Mouse (Mus musculus) hindbrain, embryonic 11.5 days (tissue): ENCODE results near the gene Ccnj. TPM values are rescaled to one million over a fixed set of nuclear protein-coding genes. Genes with fewer than 3 reads are reported as not detected.

ENCODE experiments used
- ATAC-seq: fragments of 200-750 bp; cut with Nextera tagmentation; 2 replicates; pipeline ENCODE4 v1.8.0; 2017; ENCODE audit warnings: mild to moderate bottlenecking, moderate TSS enrichment, moderate library complexity; ENCODE audit not compliant: low FRiP score
- DNase-seq: peaks from one replicate; pipeline ENCODE4 v3.0.0-alpha.2; 2015; ENCODE audit warnings: low spot score
- H3K27ac ChIP-seq: fragments of 300-500 bp; sonication (generic); 2 replicates; pipeline ENCODE4 v1.5.1; 2014; ENCODE audit warnings: mild to moderate bottlenecking, low read depth, low read length
- H3K27me3 ChIP-seq: fragments of 300-500 bp; sonication (generic); 2 replicates; pipeline ENCODE4 v1.6.1; 2014; ENCODE audit warnings: mild to moderate bottlenecking, low read length, moderate library complexity, mixed read lengths; ENCODE audit not compliant: control insufficient read depth, insufficient read depth
- H3K36me3 ChIP-seq: fragments of 300-500 bp; sonication (generic); 2 replicates; pipeline ENCODE4 v1.6.1; 2014; ENCODE audit warnings: mild to moderate bottlenecking, low read length, moderate library complexity, mixed read lengths; ENCODE audit not compliant: control insufficient read depth, insufficient read depth
- H3K4me1 ChIP-seq: fragments of 300-500 bp; sonication (generic); replicated peaks from 2 replicates; pipeline ENCODE4 v1.6.1; 2014; ENCODE audit warnings: low read length, mixed read lengths; ENCODE audit not compliant: control insufficient read depth, insufficient read depth
- H3K4me2 ChIP-seq: fragments of 300-500 bp; sonication (generic); replicated peaks from 2 replicates; pipeline ENCODE4 v1.6.1; 2014; ENCODE audit warnings: mild to moderate bottlenecking, low read depth, low read length
- H3K4me3 ChIP-seq: fragments of 300-500 bp; sonication (generic); 2 replicates; pipeline ENCODE4 v1.5.1; 2014; ENCODE audit warnings: low read depth, low read length
- H3K9ac ChIP-seq: fragments of 300-500 bp; sonication (generic); 2 replicates; pipeline ENCODE4 v1.6.1; 2014; ENCODE audit warnings: low read depth, low read length
- H3K9me3 ChIP-seq: fragments of 300-500 bp; sonication (generic); 2 replicates; pipeline ENCODE4 v1.6.1; 2016; ENCODE audit warnings: low read length; ENCODE audit not compliant: control insufficient read depth
- WGBS: fragments of 180-500 bp; shearing (Covaris S2); extraction: QIAGEN DNeasy Blood & Tissue Kit; methylation state at CpG from one replicate; pipeline ENCODE4 v1.1.7; 2014; 5-methylcytosine and 5-hydroxymethylcytosine counted together
- polyA plus RNA-seq: library from polyadenylated mRNA; unstranded; fragments of >200 nt; fragmentation: Nextera tagmentation; extraction: Ambion mirVana; gene quantifications from 2 replicates; pipeline ENCODE4 v1.2.1, GENCODE M21; 2014

Ccnj gene
- polyA plus RNA-seq, 1 experiment from 2014 or later: 30.9 TPM

GRCm38 (mm10) chr19:40815645-40816183, 15.4 kb upstream of the Ccnj start:
- no peaks in the 10 kb centered on the region for H3K4me1 ChIP-seq
- H3K9me3 ChIP-seq: no peaks in the 10 kb centered on the region
- no peaks in the 10 kb centered on the region for H3K27me3 ChIP-seq
- 91% methylated on average over 7 of the region's 7 CpGs for WGBS
- DNase-seq (no peak), ATAC-seq (no peak)
- H3K36me3 ChIP-seq: no peaks in the 10 kb centered on the region
- H3K27ac ChIP-seq: no peak overlapping the region
- H3K9ac ChIP-seq: no peak overlapping the region
- H3K4me3 ChIP-seq: no peak overlapping the region
- H3K4me2 ChIP-seq: no peak overlapping the region

DNA sequence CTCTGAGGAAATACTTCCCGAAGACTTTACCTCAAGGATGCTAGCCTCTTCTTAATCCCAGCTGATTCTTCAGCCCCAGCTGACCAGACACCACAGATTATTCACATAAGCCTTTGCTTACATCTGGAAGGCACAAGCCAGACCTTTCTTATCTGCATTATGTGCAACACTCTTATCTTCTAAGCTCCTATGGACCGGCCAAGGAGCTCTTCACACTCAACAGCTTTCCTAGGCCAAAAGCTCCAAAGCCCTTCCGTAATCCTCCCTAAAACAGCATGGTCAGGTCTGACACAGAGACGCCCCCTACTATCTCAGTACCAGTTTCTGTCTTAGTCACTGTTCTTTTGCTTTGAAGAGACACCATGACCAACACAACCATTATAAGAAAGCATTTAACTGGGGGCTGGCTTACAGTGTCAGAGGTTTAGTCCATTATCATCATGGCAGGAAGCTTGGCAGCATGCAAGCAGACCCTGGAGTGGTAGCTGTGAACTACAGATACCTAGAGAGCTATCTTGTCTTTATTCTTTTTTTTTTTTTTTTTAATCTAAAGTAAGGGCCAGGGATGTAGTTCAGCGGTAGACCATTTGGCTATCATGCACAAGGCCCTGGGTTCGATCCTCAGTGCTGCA, 13.1 kb upstream of the Ccnj start:
- Histone ChIP-seq H3K4me3 (no peak overlapping the region), H3K4me1 (no peaks in the 10 kb centered on the region), H3K27ac (no peak overlapping the region), H3K9me3 (no peaks in the 10 kb centered on the region), H3K27me3 (no peaks in the 10 kb centered on the region), H3K36me3 (no peaks in the 10 kb centered on the region), H3K9ac (no peak overlapping the region), H3K4me2 (no peak overlapping the region)
- ATAC-seq (no peak), DNase-seq (no peak)
- WGBS: 92% methylated on average over 6 of the region's 6 CpGs

DNA sequence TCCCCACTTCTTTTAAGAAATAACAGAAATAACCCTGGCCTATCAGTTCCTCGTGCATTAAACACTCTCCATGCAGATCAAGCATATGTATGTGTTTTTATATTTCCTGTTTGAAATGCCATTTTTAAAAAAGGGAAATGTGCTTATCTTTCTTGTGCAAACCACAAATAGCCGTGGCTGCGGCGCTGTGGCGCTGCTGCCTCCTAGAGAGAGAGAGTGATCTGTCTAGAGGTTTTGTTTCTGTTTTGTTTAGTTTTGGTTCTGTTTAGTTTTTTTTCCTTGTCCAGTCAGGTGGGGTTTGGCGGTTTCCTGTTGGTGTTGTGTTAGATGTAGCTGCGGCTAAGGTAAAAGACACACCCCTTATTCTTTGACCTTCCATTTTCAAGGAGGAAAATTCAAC, 12.3 kb upstream of the Ccnj start:
- Histone ChIP-seq H3K4me2 (no peak overlapping the region), H3K27me3 (no peaks in the 10 kb centered on the region), H3K9ac (no peak overlapping the region), H3K4me3 (no peak overlapping the region), H3K36me3 (no peaks in the 10 kb centered on the region), H3K27ac (no peak overlapping the region), H3K9me3 (no peaks in the 10 kb centered on the region), H3K4me1 (no peaks in the 10 kb centered on the region)
- WGBS: 80% methylated on average over 7 of the region's 7 CpGs
- DNase-seq (no peak), ATAC-seq (no peak)

DNA sequence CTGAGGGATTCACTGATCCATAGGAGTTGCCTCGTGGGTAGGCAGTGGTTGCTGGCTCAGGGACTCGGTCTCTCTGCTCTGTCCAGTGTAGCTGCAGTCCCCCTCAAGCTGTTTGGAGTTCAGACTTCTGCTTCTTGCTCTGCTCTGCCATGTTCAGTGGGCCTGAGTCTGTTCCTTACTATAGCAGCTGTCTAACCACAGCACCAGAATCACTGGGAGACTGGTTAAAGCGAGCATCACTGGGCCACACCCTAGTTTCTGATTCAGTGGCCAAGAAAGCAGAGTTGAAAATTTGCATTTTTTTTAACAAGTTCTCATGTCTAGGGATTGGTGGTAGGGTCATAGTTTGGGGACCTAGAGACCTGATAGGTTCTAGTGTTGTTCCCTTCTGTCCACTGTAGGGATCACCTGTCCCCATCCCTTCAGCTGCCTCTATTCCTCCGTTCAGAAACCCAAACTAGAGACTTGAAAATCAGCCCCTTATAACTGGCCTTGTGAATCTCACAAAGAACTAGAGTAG, 9.7 kb upstream of the Ccnj start:
- no peak for DNase-seq
- ATAC-seq: no peak
- Histone ChIP-seq H3K36me3 (no peaks in the 10 kb centered on the region), H3K9ac (no peak overlapping the region), H3K27ac (no peak overlapping the region), H3K4me3 (no peak overlapping the region), H3K4me2 (no peak overlapping the region), H3K4me1 (no peaks in the 10 kb centered on the region), H3K9me3 (no peaks in the 10 kb centered on the region), H3K27me3 (no peaks in the 10 kb centered on the region)
- WGBS: 76% methylated on average over 4 of the region's 4 CpGs

GRCm38 (mm10) chr19:40825636-40826035, 5.4 kb upstream of the Ccnj start:
- H3K27ac ChIP-seq: no peak overlapping the region
- H3K9ac ChIP-seq: no peak overlapping the region
- ATAC-seq: no peak
- no peak overlapping the region for H3K4me3 ChIP-seq
- H3K9me3 ChIP-seq: no peaks in the 10 kb centered on the region
- no peaks in the 10 kb centered on the region for H3K27me3 ChIP-seq
- H3K36me3 ChIP-seq: no peaks in the 10 kb centered on the region
- WGBS: 67% methylated on average over 5 of the region's 5 CpGs
- no peaks in the 10 kb centered on the region for H3K4me1 ChIP-seq
- H3K4me2 ChIP-seq: no peak overlapping the region
- DNase-seq: no peak

DNA sequence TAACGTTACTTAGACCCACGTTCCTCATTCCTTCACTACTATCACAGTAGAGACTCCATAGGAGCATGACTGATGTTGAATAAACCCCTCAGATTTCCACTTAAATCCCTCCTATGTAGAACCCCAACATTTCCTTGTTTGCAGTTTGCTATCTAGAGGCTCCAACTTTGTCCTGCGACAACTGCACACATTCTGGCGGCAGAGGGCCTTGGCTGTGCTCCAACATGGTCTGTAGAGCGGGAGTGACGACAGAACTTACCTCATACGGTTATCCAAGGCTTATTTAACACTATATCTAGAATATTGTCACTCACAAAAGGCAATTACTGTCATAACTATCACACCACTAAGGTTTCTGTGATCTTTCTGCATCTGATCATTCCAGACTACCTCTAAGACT, 4.3 kb upstream of the Ccnj start:
- H3K4me2 ChIP-seq: no peak overlapping the region
- no peaks in the 10 kb centered on the region for H3K36me3 ChIP-seq
- 81% methylated on average over 7 of the region's 7 CpGs for WGBS
- H3K9me3 ChIP-seq: no peaks in the 10 kb centered on the region
- H3K27me3 ChIP-seq: no peaks in the 10 kb centered on the region
- DNase-seq: no peak
- no peak overlapping the region for H3K4me3 ChIP-seq
- no peak for ATAC-seq
- no peak overlapping the region for H3K27ac ChIP-seq
- H3K4me1 ChIP-seq: no peaks in the 10 kb centered on the region
- no peak overlapping the region for H3K9ac ChIP-seq

- WGBS: 63% methylated on average over 7 of the region's 7 CpGs
- H3K36me3 ChIP-seq: no peaks in the 10 kb centered on the region
- no peaks in the 10 kb centered on the region for H3K9me3 ChIP-seq
- no peaks in the 10 kb centered on the region for H3K27me3 ChIP-seq
- no peak for ATAC-seq
- peak overlapping the region; percentile 94; the same call in 1 of the 2 replicates for H3K27ac ChIP-seq
- peak overlapping the region; percentile 99 for H3K9ac ChIP-seq
- H3K4me1 ChIP-seq: no peaks in the 10 kb centered on the region; the same call in 1 of the 2 replicates
- peak overlapping the region; percentile 89 for H3K4me3 ChIP-seq
- peak overlapping the region; percentile 59 for H3K4me2 ChIP-seq
- DNase-seq: no peak
These were observed 881 bp upstream of the Ccnj start for GRCm38 (mm10) chr19:40830198-40830597.

DNA sequence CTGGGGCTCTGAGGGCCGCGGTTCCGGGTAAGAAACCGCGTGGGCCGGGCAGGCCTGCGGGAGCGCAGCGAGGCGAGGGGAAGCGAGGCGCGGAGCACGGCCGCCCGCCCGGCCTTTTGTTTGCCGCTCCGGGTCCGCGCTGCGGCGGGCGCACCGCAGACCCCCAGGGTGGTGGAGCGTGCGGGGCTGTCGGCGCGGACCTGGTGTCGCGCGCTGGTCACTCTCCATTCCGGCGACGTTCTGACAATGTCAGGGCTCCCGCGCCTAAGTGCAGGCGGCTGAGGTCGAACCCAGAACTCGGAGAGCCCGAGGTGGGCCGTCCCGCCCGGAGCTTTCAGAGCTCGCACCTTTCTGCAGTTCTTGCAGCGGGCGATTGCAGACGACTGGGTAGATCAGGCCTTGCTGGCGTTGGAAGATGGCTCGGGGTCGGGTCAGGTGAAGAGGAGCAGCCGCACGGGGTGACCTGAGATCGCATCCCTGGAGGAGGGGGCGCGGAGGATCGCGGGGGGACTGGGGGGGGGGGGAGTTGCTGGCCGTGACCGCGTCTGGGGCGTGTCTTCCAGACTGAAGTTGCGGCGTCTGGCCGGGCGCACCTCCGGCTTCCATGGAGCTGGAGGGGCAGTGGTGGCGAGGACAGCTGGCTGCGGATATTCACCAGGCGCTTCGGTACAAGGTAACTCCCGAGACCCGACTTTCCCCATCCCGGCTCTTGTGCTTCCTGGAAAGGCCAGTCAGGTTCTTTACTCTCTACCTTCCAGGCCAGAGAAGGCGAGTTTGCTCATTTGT, 530 bp downstream of the Ccnj start:
- Histone ChIP-seq H3K9me3 (no peaks in the 10 kb centered on the region), H3K27ac (peak overlapping the region; percentile 94), H3K9ac (peak overlapping the region; percentile 99), H3K4me3 (peak overlapping the region; percentile 89), H3K4me1 (no peaks in the 10 kb centered on the region; the same call in 1 of the 2 replicates), H3K4me2 (peak overlapping the region; percentile 82), H3K27me3 (no peaks in the 10 kb centered on the region), H3K36me3 (no peaks in the 10 kb centered on the region)
- WGBS: under 1% methylated on average over 62 of the region's 76 CpGs
- peak; percentile 84 for ATAC-seq
- DNase-seq: peak; percentile 65
